Mouse (Mus musculus) neutrophil, adult 65 days (primary cell): ENCODE measurements around the gene Cryba2. TPM values are rescaled to one million over a fixed set of nuclear protein-coding genes. Genes with fewer than 3 reads are reported as not detected.

Experiments used
- total RNA-seq: library from RNA; stranded (reverse); gene quantifications from 2 replicates; pipeline ENCODE4 v1.2.4, GENCODE M21; 2023

Gene Cryba2
- not detected in 2 replicates for total RNA-seq

DNA sequence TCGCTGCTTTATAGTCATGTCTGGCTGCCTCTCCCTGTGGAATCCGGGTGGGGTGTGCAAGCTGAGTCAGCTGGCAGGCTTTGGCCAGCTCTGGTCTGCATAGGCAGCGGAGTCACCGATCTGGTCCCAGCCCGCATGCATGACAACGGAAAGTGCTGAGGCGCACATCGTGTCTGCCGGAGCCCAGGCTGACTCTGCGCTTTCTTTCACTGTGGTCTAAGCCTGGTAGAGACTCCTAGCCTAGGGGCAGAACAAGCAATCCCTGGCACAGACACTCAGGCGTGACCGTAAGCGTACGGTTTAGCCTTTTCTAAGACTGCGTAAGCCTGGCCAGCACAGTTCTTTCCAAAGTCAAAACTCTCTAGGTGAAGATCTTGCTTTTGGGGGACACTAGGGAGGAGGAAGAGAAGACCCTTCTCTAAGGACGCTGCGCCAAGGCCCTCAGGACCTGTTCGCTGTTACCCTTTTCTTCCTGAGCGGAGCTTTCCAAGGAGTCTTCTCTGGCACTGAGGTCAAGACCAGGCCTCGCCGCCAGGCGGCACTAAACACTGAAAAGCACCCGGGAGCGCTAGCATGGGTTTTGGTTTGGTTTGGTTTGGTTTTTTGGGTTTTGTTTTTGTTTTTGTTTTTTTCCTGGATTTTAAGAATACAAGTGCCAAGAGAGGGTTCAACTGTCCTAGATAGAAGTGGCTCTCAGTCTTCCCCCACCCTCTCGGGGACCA is at the start of gene Cryba2:
Cryba2 (minus strand) TSS at position 10 of the 722 bp plus-strand sequence.

DNA sequence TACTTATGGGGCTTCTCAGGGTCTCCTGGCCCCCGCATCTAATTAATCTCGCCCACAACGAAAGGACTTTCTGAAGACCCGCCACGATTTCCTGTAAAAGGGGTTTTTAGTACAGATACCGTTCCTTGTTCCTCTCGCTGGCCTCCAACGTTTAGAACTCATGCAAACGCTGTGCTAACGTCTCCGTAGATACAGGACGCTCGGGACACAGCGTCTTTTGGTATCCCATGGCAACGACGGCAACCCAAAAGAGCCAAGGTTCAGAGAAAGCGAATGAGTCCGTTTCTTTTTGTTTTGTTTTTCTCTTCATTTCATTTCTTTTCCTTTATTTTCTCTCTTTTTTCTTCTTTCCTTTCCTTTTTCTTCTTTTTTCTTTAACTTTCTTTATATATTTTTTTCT is 42.5 kb upstream of the Cryba2 start, which contains the start of gene Cfap65:
Cfap65 (minus strand) TSS at position 198 of the 400 bp plus-strand sequence.

DNA sequence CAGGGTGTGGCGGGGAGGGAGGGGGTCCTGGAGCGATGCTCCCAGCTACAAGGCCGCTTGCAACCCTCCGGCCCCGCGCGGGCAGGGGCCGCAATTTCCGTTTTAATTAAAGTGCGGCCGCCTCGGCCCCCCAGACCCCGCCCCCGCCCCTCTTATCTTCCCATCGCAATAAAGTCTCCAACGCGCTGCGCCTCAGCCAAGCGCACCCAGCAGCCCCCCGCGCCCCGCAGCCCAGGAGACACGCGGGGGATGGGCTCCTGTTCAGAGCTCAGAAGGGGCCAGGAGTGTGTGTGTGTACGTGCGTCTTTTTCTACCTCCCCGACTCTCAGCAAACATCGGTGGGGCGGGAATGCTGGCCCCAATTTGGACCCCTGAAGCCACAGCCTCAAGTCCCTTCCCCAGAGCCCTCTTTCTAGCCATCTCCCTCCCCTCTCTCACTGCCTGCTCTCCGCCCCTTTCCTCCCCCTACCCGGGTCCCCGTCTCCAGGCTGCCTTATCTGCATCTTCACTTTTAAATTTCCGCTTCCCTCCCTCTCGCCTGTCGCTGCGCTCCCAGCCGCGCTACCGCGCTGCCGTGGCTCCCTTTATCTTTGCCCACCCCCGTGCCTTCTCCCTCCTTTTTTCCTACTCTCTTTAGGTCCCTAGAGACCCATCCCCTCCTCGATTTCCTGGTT is 7.4 kb downstream of the Cryba2 start, which contains the start of gene Fev:
Fev (minus strand) TSS at position 51 of the 674 bp plus-strand sequence.

DNA sequence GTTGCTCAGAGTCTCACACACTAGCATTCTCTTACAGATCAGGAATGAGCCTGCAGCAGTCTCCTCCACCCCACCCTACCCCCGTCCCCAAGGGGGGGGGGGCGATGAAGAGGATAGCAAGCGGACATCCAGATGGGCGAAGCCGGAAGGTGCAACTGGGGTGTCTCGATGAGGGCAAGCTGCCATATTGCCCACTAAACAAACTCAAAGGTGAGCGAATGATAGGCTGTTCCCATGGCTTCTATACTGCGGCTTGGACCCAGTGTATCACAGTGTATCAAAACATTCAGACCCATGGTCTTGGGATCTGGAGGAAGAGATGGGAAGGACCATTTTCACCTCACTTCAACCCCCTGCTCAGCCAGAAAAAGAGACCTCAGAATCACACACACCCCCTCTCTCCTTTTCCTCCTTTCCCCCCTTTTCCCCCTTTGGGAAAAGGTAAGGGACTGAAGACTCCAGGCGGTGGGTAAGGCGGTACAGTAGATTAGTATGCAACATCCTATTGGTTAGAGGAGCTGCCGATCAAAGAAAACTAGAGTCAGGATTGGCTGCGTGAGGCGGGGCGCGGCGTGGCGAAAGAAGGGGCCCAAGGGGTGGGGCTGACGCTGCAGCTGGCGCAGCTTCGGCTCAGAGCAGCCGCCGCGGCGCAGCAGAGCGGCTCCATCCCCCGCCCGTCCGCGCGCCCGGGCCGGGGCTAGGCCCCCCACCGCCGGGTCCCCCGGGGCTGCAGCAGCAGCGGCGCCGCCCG is 38.5 kb downstream of the Cryba2 start, which contains the start of gene Cdk5r2:
Cdk5r2 (plus strand) TSS at position 629 of the 751 bp plus-strand sequence.

Other genes with a start within 250 kb of the Cryba2 start
- gene Ttll4, start 231.4 kb downstream of the Cryba2 start, total RNA-seq: 9.4 and 11.9 TPM in 2 replicates
- 20.6 and 24.9 TPM in 2 replicates for gene Cyp27a1, start 179.6 kb downstream of the Cryba2 start, total RNA-seq
- gene Prkag3, start 143.9 kb downstream of the Cryba2 start, total RNA-seq: not detected in 2 replicates
- gene Wnt6, start 121.3 kb downstream of the Cryba2 start, total RNA-seq: 0.48 and 0.88 TPM in 2 replicates
- gene Wnt10a, start 101.6 kb downstream of the Cryba2 start, total RNA-seq: not detected in 2 replicates
- gene Cdk5r2, start 38.2 kb downstream of the Cryba2 start, total RNA-seq: not detected in 2 replicates
- gene Fev, start 7.7 kb downstream of the Cryba2 start, total RNA-seq: not detected in 2 replicates
- gene Cfap65, start 42.5 kb upstream of the Cryba2 start, total RNA-seq: 0.22 TPM in 1 of 2 replicates, not detected in the other
- 0.48 and 0.95 TPM in 2 replicates for gene Ihh, start 58.5 kb upstream of the Cryba2 start, total RNA-seq
- 7.6 and 8.1 TPM in 2 replicates for gene Nhej1, start 232.1 kb upstream of the Cryba2 start, total RNA-seq
- gene Slc23a3, start 240.7 kb upstream of the Cryba2 start, total RNA-seq: 0.66 and 1.6 TPM in 2 replicates
- 93.3 and 112 TPM in 2 replicates for gene Cnppd1, start 249.6 kb upstream of the Cryba2 start, total RNA-seq
- gene Retreg2, start 249.6 kb upstream of the Cryba2 start, total RNA-seq: 56.2 and 75.7 TPM in 2 replicates